Mouse (Mus musculus) olfactory bulb, adult 2 months (tissue): ENCODE measurements around the gene 1700013G24Rik.

Experiments used
- CTCF ChIP-seq: fragments of 200-500 bp; IDR thresholded peaks from 2 replicates; pipeline ENCODE4 v1.5.1; 2012; ENCODE audit warnings: low read depth, mild to moderate bottlenecking, low read length, moderate library complexity; ENCODE audit not compliant: insufficient read depth
- POLR2A ChIP-seq: fragments of 200-500 bp; IDR thresholded peaks from 2 replicates; pipeline ENCODE4 v1.6.1; 2012; ENCODE audit warnings: mild to moderate bottlenecking, low read depth, low read length, moderate library complexity; ENCODE audit not compliant: insufficient read depth

GRCm38 (mm10) chr4:137448197-137448596, 4.9 kb upstream of the 1700013G24Rik start:
- no peak for TF ChIP-seq POLR2A
- no peak for TF ChIP-seq CTCF
